Mouse (Mus musculus): Measurements from ENCODE around the gene Scamp5. TPM values are rescaled to one million over a fixed set of nuclear protein-coding genes. Genes with fewer than 3 reads are reported as not detected.
A peak's percentile ranks its signal among the peaks of the same experiment; 100 is the strongest.

Scamp5 gene
- polyA plus RNA-seq, 1 experiment, result 10.9 TPM

DNA sequence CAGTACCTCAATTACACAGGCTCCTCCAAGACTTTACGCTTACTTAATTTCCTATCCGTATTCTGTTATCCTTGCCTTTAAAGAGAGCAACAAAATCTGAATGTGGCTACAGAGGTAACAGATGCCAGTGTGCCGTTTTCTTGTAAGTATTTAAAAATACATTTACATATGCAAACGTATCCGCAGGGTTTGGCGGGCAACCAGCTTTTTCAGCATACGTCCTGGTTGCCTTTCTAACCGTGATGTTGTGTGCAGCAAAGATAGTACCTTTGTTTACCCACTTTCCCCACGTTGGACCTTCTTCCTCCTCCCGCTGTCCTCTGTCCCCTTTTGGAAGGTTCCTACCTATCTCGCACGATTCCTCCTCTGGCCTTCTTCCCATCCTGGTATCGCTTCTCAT lies 33.6 kb upstream of the Scamp5 start:
- Histone ChIP-seq H3K4me1 (ENCODE audit: control insufficient read depth, insufficient read depth, low read length) (peaks cover 6% of the 10 kb centered on the region; the same call in 1 of the 2 replicates), H3K4me3 (replicated peaks; ENCODE audit: extremely low read depth, low read depth, low read length) (no peak overlapping the region)
- DNase-seq, result no peak
- TF ChIP-seq POLR2A (IDR thresholded peaks at IDR 0.05; ENCODE audit: borderline replicate concordance, extremely low read depth, low read depth, low read length), result no peak
- TF ChIP-seq CTCF (IDR thresholded peaks at IDR 0.05; ENCODE audit: insufficient read depth, low read length), result no peak
- 15% methylated on average over 13 of the region's 13 CpGs for WGBS

DNA sequence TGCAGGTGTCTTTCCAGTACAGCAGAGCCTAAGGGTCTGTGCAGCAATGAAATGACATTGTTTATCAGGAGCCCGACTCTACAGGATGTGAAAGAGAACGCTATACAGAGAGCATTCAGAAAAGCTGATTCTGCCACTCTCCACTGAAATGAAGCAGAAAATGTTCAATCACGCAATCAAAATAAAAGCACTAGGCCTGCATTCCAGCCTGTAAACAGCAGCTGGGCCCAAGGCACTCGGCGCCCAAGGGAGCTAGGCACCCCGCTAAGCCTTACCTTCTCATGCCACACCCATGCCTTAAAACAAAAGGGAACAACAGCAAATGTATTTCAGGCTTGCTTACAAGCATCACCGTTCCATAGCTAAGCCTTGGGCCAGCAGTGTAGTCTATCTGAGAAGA lies 30.7 kb upstream of the Scamp5 start:
- WGBS, result 56% methylated on average over 7 of the region's 7 CpGs
- Histone ChIP-seq H3K4me1 (ENCODE audit: control insufficient read depth, insufficient read depth, low read length) (peaks cover 3% of the 10 kb centered on the region; the same call in 1 of the 2 replicates), H3K4me3 (replicated peaks; ENCODE audit: extremely low read depth, low read depth, low read length) (no peak overlapping the region)
- TF ChIP-seq CTCF (IDR thresholded peaks at IDR 0.05; ENCODE audit: insufficient read depth, low read length), result no peak
- TF ChIP-seq POLR2A (IDR thresholded peaks at IDR 0.05; ENCODE audit: borderline replicate concordance, extremely low read depth, low read depth, low read length), result no peak
- DNase-seq, result no peak

- WGBS, result 49% methylated on average over 5 of the region's 5 CpGs
- DNase-seq, result no peak
- no peak for TF ChIP-seq POLR2A (IDR thresholded peaks at IDR 0.05; ENCODE audit: borderline replicate concordance, extremely low read depth, low read depth, low read length)
- no peak for TF ChIP-seq CTCF (IDR thresholded peaks at IDR 0.05; ENCODE audit: insufficient read depth, low read length)
- Histone ChIP-seq H3K4me1 (ENCODE audit: control insufficient read depth, insufficient read depth, low read length) (no peaks in the 10 kb centered on the region), H3K4me3 (replicated peaks; ENCODE audit: extremely low read depth, low read depth, low read length) (no peak overlapping the region)
Observed at GRCm38 (mm10) chr9:57497236-57497635, 29.4 kb upstream of the Scamp5 start.

DNA sequence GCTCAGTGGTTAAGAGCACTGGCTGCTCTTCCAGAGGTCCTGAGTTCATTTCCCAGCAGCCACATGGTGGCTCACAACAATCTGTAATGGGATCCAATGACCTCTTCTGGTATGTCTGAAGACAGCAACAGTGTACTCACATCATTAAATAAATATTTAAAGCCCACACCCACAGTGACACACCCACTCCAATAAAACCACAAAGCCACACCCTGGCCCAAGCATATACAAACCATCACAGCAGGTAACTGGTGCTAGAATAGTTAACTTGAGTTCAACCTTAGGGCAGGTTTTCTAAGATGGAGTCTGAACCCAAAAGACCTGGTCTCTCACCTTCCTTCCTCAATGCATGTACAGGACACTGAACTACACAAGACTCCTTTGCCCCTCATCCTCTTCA lies 27.1 kb upstream of the Scamp5 start:
- DNase-seq, result no peak
- no peak overlapping the region for H3K4me3 ChIP-seq (replicated peaks; ENCODE audit: extremely low read depth, low read depth, low read length)
- no peaks in the 10 kb centered on the region for H3K4me1 ChIP-seq (ENCODE audit: control insufficient read depth, insufficient read depth, low read length)
- no peak for TF ChIP-seq POLR2A (IDR thresholded peaks at IDR 0.05; ENCODE audit: borderline replicate concordance, extremely low read depth, low read depth, low read length)
- no peak for TF ChIP-seq CTCF (IDR thresholded peaks at IDR 0.05; ENCODE audit: insufficient read depth, low read length)

DNA sequence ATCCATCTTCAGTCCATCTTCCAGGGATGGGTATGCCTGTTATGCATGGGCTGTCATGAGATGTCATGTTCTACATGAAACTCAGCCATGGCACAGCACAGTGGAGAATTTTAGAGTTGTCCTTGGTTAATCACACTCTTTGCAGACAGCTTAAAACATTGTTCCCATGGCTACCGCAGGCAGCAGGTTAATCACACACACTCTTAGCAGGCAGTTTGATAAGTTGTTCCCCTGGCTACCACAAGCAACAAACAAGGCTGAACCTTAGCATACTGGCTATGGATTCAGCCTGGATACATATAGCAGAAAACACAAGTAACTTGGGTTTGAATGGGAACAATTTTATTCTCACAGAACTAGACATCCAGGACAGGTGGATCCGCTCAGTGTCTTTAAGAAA lies 25.7 kb upstream of the Scamp5 start:
- Histone ChIP-seq H3K4me3 (replicated peaks; ENCODE audit: extremely low read depth, low read depth, low read length) (no peak overlapping the region), H3K4me1 (ENCODE audit: control insufficient read depth, insufficient read depth, low read length) (no peaks in the 10 kb centered on the region)
- DNase-seq, result no peak
- TF ChIP-seq CTCF (IDR thresholded peaks at IDR 0.05; ENCODE audit: insufficient read depth, low read length) (no peak), POLR2A (IDR thresholded peaks at IDR 0.05; ENCODE audit: borderline replicate concordance, extremely low read depth, low read depth, low read length) (no peak)
- 88% methylated on average over 2 of the region's 2 CpGs for WGBS

- no peak for DNase-seq
- TF ChIP-seq CTCF (IDR thresholded peaks at IDR 0.05; ENCODE audit: insufficient read depth, low read length) (no peak), POLR2A (IDR thresholded peaks at IDR 0.05; ENCODE audit: borderline replicate concordance, extremely low read depth, low read depth, low read length) (no peak)
- WGBS, result 58% methylated on average over 7 of the region's 7 CpGs
Observed at GRCm38 (mm10) chr9:57487807-57488206, 19.9 kb upstream of the Scamp5 start.

GRCm38 (mm10) chr9:57485774-57486173 lies 17.9 kb upstream of the Scamp5 start:
- no peaks in the 10 kb centered on the region for H3K4me1 ChIP-seq (ENCODE audit: control insufficient read depth, insufficient read depth, low read length)
- WGBS, result 14% methylated on average over 7 of the region's 7 CpGs
- peak; percentile 66 for DNase-seq
- no peak overlapping the region for H3K4me3 ChIP-seq (replicated peaks; ENCODE audit: extremely low read depth, low read depth, low read length)
- TF ChIP-seq POLR2A (IDR thresholded peaks at IDR 0.05; ENCODE audit: borderline replicate concordance, extremely low read depth, low read depth, low read length) (no peak), CTCF (IDR thresholded peaks at IDR 0.05; ENCODE audit: insufficient read depth, low read length) (peak; percentile 77)

More at GRCm38 (mm10) chr9:57487807-57488206, 19.9 kb upstream of the Scamp5 start:
- H3K4me1 ChIP-seq (ENCODE audit: control insufficient read depth, insufficient read depth, low read length), result no peaks in the 10 kb centered on the region
- no peak overlapping the region for H3K4me3 ChIP-seq (replicated peaks; ENCODE audit: extremely low read depth, low read depth, low read length)

- no peak overlapping the region for H3K4me3 ChIP-seq (replicated peaks; ENCODE audit: extremely low read depth, low read depth, low read length)
Observed at GRCm38 (mm10) chr9:57468914-57469313, 1.1 kb upstream of the Scamp5 start.

DNA sequence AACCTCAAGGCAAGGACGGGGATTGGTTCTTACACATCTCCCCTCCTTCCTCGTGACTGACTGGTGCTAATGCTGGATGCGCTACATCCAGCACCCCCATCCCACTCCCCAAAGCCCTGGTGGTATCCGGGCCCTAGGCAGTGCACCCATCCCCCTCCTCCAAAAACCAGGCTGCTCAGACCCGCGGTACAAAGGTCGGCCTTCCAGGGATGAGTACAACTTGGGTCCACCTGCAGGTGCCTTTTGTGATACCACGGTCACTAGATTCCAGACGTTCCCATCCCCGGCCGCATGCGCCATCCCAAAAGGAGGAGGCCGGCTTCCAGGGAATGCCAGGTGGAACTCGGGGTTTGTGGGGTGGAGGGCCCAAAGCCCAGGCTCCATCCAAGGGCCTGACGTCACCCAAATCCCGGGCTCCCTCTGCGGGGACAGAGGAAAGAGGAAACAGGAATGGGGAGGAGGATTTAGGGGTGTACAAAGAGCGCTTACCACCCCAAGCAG lies 539 bp downstream of the Scamp5 start:
- 6% methylated on average over 18 of the region's 18 CpGs for whole genome bisulfite sequencing
- H3K4me1 ChIP-seq (ENCODE audit: control insufficient read depth, insufficient read depth, low read length), result peaks cover 3% of the 10 kb centered on the region; the same call in 1 of the 2 replicates
- peak; percentile 4 for DNase-seq
- TF ChIP-seq CTCF (IDR thresholded peaks at IDR 0.05; ENCODE audit: insufficient read depth, low read length), result no peak
- TF ChIP-seq POLR2A (IDR thresholded peaks at IDR 0.05; ENCODE audit: borderline replicate concordance, extremely low read depth, low read depth, low read length), result no peak
- H3K4me3 ChIP-seq (replicated peaks; ENCODE audit: extremely low read depth, low read depth, low read length), result peak overlapping the region; percentile 58

More at GRCm38 (mm10) chr9:57468914-57469313, 1.1 kb upstream of the Scamp5 start:
- DNase-seq, result no peak
- no peak for TF ChIP-seq POLR2A (IDR thresholded peaks at IDR 0.05; ENCODE audit: borderline replicate concordance, extremely low read depth, low read depth, low read length)
- TF ChIP-seq CTCF (IDR thresholded peaks at IDR 0.05; ENCODE audit: insufficient read depth, low read length), result no peak
- 52% methylated on average over 4 of the region's 4 CpGs for WGBS
- peaks cover 3% of the 10 kb centered on the region; the same call in 1 of the 2 replicates for H3K4me1 ChIP-seq (ENCODE audit: control insufficient read depth, insufficient read depth, low read length)

DNA sequence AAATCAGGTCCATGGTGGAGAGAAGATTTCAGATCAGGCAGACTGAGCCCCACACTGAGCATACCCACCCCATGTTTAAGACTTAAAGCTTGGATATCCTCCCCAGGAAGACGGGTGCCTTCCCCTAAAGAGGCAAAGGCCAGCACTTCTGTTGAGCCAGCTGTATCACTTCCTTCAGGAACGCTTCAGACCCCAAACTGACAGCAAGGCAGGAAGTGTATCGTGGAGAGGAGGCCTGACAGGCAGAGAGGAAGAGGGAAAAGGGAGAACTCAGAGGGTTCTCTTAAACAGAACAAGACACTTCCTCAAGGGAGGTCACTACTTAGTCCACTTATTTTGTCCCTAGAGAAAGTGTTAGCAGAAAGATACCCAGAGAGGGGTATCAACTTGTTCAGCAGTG lies 1.8 kb downstream of the Scamp5 start:
- peaks cover 3% of the 10 kb centered on the region; the same call in 1 of the 2 replicates for H3K4me1 ChIP-seq (ENCODE audit: control insufficient read depth, insufficient read depth, low read length)
- WGBS, result 19% methylated on average over 3 of the region's 3 CpGs
- no peak overlapping the region for H3K4me3 ChIP-seq (replicated peaks; ENCODE audit: extremely low read depth, low read depth, low read length)
- DNase-seq, result no peak
- TF ChIP-seq POLR2A (IDR thresholded peaks at IDR 0.05; ENCODE audit: borderline replicate concordance, extremely low read depth, low read depth, low read length) (no peak), CTCF (IDR thresholded peaks at IDR 0.05; ENCODE audit: insufficient read depth, low read length) (no peak)
